Mouse (Mus musculus): ENCODE results near the gene Dpp6. TPM values are rescaled to one million over a fixed set of nuclear protein-coding genes. Genes with fewer than 3 reads are reported as not detected.

Gene Dpp6
- polyA plus RNA-seq, 1 experiment from 2014 or later = 5.5 TPM

- ATAC-seq (ENCODE audit: low read depth) (no peak), DNase-seq (ENCODE audit: low spot score) (no peak)
- H3K9me3 ChIP-seq (ENCODE audit: control insufficient read depth, low read length) = no peaks in the 10 kb centered on the region
These were observed 458.9 kb downstream of the Dpp6 start for GRCm38 (mm10) chr5:27275871-27276270.

GRCm38 (mm10) chr5:27278120-27278645, 461.2 kb downstream of the Dpp6 start:
- no peak overlapping the region for H3K9ac ChIP-seq (ENCODE audit: low read depth, low read length)
- H3K4me1 ChIP-seq (ENCODE audit: control insufficient read depth, insufficient read depth, low read length) = no peaks in the 10 kb centered on the region
- no peak for DNase-seq (ENCODE audit: low spot score)
- no peaks in the 10 kb centered on the region for H3K36me3 ChIP-seq (ENCODE audit: control insufficient read depth, insufficient read depth, low read length)
- no peak overlapping the region for H3K27ac ChIP-seq (replicated peaks; ENCODE audit: low read depth, low read length)
- H3K27me3 ChIP-seq (replicated peaks; ENCODE audit: control insufficient read depth, insufficient read depth, low read length) = no peaks in the 10 kb centered on the region
- no peak overlapping the region for H3K4me3 ChIP-seq (ENCODE audit: low read depth, low read length)
- WGBS = 81% methylated on average over 10 of the region's 10 CpGs
- no peak overlapping the region for H3K4me2 ChIP-seq (ENCODE audit: low read depth, low read length)
- H3K9me3 ChIP-seq (ENCODE audit: control insufficient read depth, low read length) = no peaks in the 10 kb centered on the region
- ATAC-seq (ENCODE audit: low read depth) = no peak

More at GRCm38 (mm10) chr5:27275871-27276270, 458.9 kb downstream of the Dpp6 start:
- H3K4me1 ChIP-seq (ENCODE audit: control insufficient read depth, insufficient read depth, low read length) = no peaks in the 10 kb centered on the region
- WGBS = 93% methylated on average over 1 of the region's 1 CpGs
- H3K27me3 ChIP-seq (replicated peaks; ENCODE audit: control insufficient read depth, insufficient read depth, low read length) = no peaks in the 10 kb centered on the region
- H3K4me3 ChIP-seq (ENCODE audit: low read depth, low read length) = no peak overlapping the region
- no peak overlapping the region for H3K4me2 ChIP-seq (ENCODE audit: low read depth, low read length)
- H3K27ac ChIP-seq (replicated peaks; ENCODE audit: low read depth, low read length) = no peak overlapping the region
- H3K9ac ChIP-seq (ENCODE audit: low read depth, low read length) = no peak overlapping the region
- no peaks in the 10 kb centered on the region for H3K36me3 ChIP-seq (ENCODE audit: control insufficient read depth, insufficient read depth, low read length)

- no peak for ATAC-seq (ENCODE audit: low read depth)
- Histone ChIP-seq H3K9ac (ENCODE audit: low read depth, low read length) (no peak overlapping the region), H3K9me3 (ENCODE audit: control insufficient read depth, low read length) (no peaks in the 10 kb centered on the region), H3K4me2 (ENCODE audit: low read depth, low read length) (no peak overlapping the region), H3K36me3 (ENCODE audit: control insufficient read depth, insufficient read depth, low read length) (no peaks in the 10 kb centered on the region), H3K4me3 (ENCODE audit: low read depth, low read length) (no peak overlapping the region), H3K4me1 (ENCODE audit: control insufficient read depth, insufficient read depth, low read length) (no peaks in the 10 kb centered on the region), H3K27me3 (replicated peaks; ENCODE audit: control insufficient read depth, insufficient read depth, low read length) (no peaks in the 10 kb centered on the region), H3K27ac (replicated peaks; ENCODE audit: low read depth, low read length) (no peak overlapping the region)
- 56% methylated on average over 4 of the region's 4 CpGs for WGBS
- DNase-seq (ENCODE audit: low spot score) = no peak
These were observed 469.9 kb downstream of the Dpp6 start for GRCm38 (mm10) chr5:27286876-27287275.

- Histone ChIP-seq H3K9me3 (ENCODE audit: control insufficient read depth, low read length) (no peaks in the 10 kb centered on the region), H3K27ac (replicated peaks; ENCODE audit: low read depth, low read length) (no peak overlapping the region), H3K4me1 (ENCODE audit: control insufficient read depth, insufficient read depth, low read length) (no peaks in the 10 kb centered on the region), H3K9ac (ENCODE audit: low read depth, low read length) (no peak overlapping the region), H3K4me3 (ENCODE audit: low read depth, low read length) (no peak overlapping the region), H3K27me3 (replicated peaks; ENCODE audit: control insufficient read depth, insufficient read depth, low read length) (no peaks in the 10 kb centered on the region), H3K36me3 (ENCODE audit: control insufficient read depth, insufficient read depth, low read length) (no peaks in the 10 kb centered on the region), H3K4me2 (ENCODE audit: low read depth, low read length) (no peak overlapping the region)
- DNase-seq (ENCODE audit: low spot score) = no peak
- ATAC-seq (ENCODE audit: low read depth) = no peak
- 84% methylated on average over 8 of the region's 8 CpGs for WGBS
These were observed 474.4 kb downstream of the Dpp6 start for GRCm38 (mm10) chr5:27291378-27291777.

GRCm38 (mm10) chr5:27292236-27292635, 475.2 kb downstream of the Dpp6 start:
- H3K27ac ChIP-seq (replicated peaks; ENCODE audit: low read depth, low read length) = no peak overlapping the region
- no peaks in the 10 kb centered on the region for H3K9me3 ChIP-seq (ENCODE audit: control insufficient read depth, low read length)
- H3K4me3 ChIP-seq (ENCODE audit: low read depth, low read length) = no peak overlapping the region
- ATAC-seq (ENCODE audit: low read depth) = no peak
- DNase-seq (ENCODE audit: low spot score) = no peak
- H3K9ac ChIP-seq (ENCODE audit: low read depth, low read length) = no peak overlapping the region
- H3K4me1 ChIP-seq (ENCODE audit: control insufficient read depth, insufficient read depth, low read length) = no peaks in the 10 kb centered on the region
- no peak overlapping the region for H3K4me2 ChIP-seq (ENCODE audit: low read depth, low read length)
- 93% methylated on average over 7 of the region's 7 CpGs for WGBS
- H3K27me3 ChIP-seq (replicated peaks; ENCODE audit: control insufficient read depth, insufficient read depth, low read length) = no peaks in the 10 kb centered on the region
- H3K36me3 ChIP-seq (ENCODE audit: control insufficient read depth, insufficient read depth, low read length) = no peaks in the 10 kb centered on the region

GRCm38 (mm10) chr5:27304115-27304514, 487.1 kb downstream of the Dpp6 start:
- ATAC-seq (ENCODE audit: low read depth) = no peak
- Histone ChIP-seq H3K9me3 (ENCODE audit: control insufficient read depth, low read length) (no peaks in the 10 kb centered on the region), H3K9ac (ENCODE audit: low read depth, low read length) (no peak overlapping the region), H3K4me1 (ENCODE audit: control insufficient read depth, insufficient read depth, low read length) (no peaks in the 10 kb centered on the region), H3K4me2 (ENCODE audit: low read depth, low read length) (no peak overlapping the region), H3K4me3 (ENCODE audit: low read depth, low read length) (no peak overlapping the region), H3K27me3 (replicated peaks; ENCODE audit: control insufficient read depth, insufficient read depth, low read length) (no peaks in the 10 kb centered on the region), H3K27ac (replicated peaks; ENCODE audit: low read depth, low read length) (no peak overlapping the region), H3K36me3 (ENCODE audit: control insufficient read depth, insufficient read depth, low read length) (no peaks in the 10 kb centered on the region)
- DNase-seq (ENCODE audit: low spot score) = no peak
- whole genome bisulfite sequencing = 61% methylated on average over 2 of the region's 2 CpGs

GRCm38 (mm10) chr5:27306497-27307152, 489.6 kb downstream of the Dpp6 start:
- 62% methylated on average over 4 of the region's 4 CpGs for WGBS
- H3K9me3 ChIP-seq (ENCODE audit: control insufficient read depth, low read length) = no peaks in the 10 kb centered on the region
- no peaks in the 10 kb centered on the region for H3K36me3 ChIP-seq (ENCODE audit: control insufficient read depth, insufficient read depth, low read length)
- no peaks in the 10 kb centered on the region for H3K27me3 ChIP-seq (replicated peaks; ENCODE audit: control insufficient read depth, insufficient read depth, low read length)
- no peak overlapping the region for H3K9ac ChIP-seq (ENCODE audit: low read depth, low read length)
- peak; percentile 47; the same call in 1 of the 2 replicates for ATAC-seq (ENCODE audit: low read depth)
- no peak overlapping the region for H3K4me2 ChIP-seq (ENCODE audit: low read depth, low read length)
- no peak overlapping the region for H3K4me3 ChIP-seq (ENCODE audit: low read depth, low read length)
- DNase-seq (ENCODE audit: low spot score) = peak; percentile 16
- no peak overlapping the region for H3K27ac ChIP-seq (replicated peaks; ENCODE audit: low read depth, low read length)
- no peaks in the 10 kb centered on the region for H3K4me1 ChIP-seq (ENCODE audit: control insufficient read depth, insufficient read depth, low read length)

- Histone ChIP-seq H3K36me3 (ENCODE audit: control insufficient read depth, insufficient read depth, low read length) (no peaks in the 10 kb centered on the region), H3K4me2 (ENCODE audit: low read depth, low read length) (no peak overlapping the region), H3K4me3 (ENCODE audit: low read depth, low read length) (no peak overlapping the region), H3K4me1 (ENCODE audit: control insufficient read depth, insufficient read depth, low read length) (no peaks in the 10 kb centered on the region), H3K9ac (ENCODE audit: low read depth, low read length) (no peak overlapping the region), H3K27me3 (replicated peaks; ENCODE audit: control insufficient read depth, insufficient read depth, low read length) (no peaks in the 10 kb centered on the region), H3K9me3 (ENCODE audit: control insufficient read depth, low read length) (no peaks in the 10 kb centered on the region), H3K27ac (replicated peaks; ENCODE audit: low read depth, low read length) (no peak overlapping the region)
- DNase-seq (ENCODE audit: low spot score) (no peak), ATAC-seq (ENCODE audit: low read depth) (no peak)
- 70% methylated on average over 2 of the region's 2 CpGs for WGBS
These were observed 493.2 kb downstream of the Dpp6 start for GRCm38 (mm10) chr5:27310217-27310616.

- DNase-seq (ENCODE audit: low spot score) (no peak), ATAC-seq (ENCODE audit: low read depth) (no peak)
- no peak overlapping the region for H3K4me3 ChIP-seq (ENCODE audit: low read depth, low read length)
- H3K4me2 ChIP-seq (ENCODE audit: low read depth, low read length) = no peak overlapping the region
- H3K4me1 ChIP-seq (ENCODE audit: control insufficient read depth, insufficient read depth, low read length) = no peaks in the 10 kb centered on the region
- H3K27me3 ChIP-seq (replicated peaks; ENCODE audit: control insufficient read depth, insufficient read depth, low read length) = no peaks in the 10 kb centered on the region
- no peaks in the 10 kb centered on the region for H3K9me3 ChIP-seq (ENCODE audit: control insufficient read depth, low read length)
- 26% methylated on average over 1 of the region's 1 CpGs for WGBS
- no peaks in the 10 kb centered on the region for H3K36me3 ChIP-seq (ENCODE audit: control insufficient read depth, insufficient read depth, low read length)
- H3K9ac ChIP-seq (ENCODE audit: low read depth, low read length) = no peak overlapping the region
- H3K27ac ChIP-seq (replicated peaks; ENCODE audit: low read depth, low read length) = no peak overlapping the region
These were observed 499.7 kb downstream of the Dpp6 start for GRCm38 (mm10) chr5:27316674-27317073.

Measured in embryonic facial prominence, embryonic 14.5 days (tissue).